Mouse (Mus musculus) heart, embryonic 14.5 days (tissue): ENCODE measurements around the gene 1700003E16Rik. TPM values are rescaled to one million over a fixed set of nuclear protein-coding genes. Genes with fewer than 3 reads are reported as not detected.
A peak's percentile ranks its signal among the peaks of the same experiment; 100 is the strongest.

ENCODE experiments used
- ATAC-seq: fragments of 200-750 bp; cut with Nextera tagmentation; 2 replicates; pipeline ENCODE4 v1.8.0; 2017; ENCODE audit warnings: low read depth, moderate TSS enrichment; ENCODE audit not compliant: insufficient number of reproducible peaks, insufficient read depth, low FRiP score
- H3K27ac ChIP-seq, 2 experiments: fragments of 200-500 bp in 1 of 2; fragments of 300-500 bp in 1 of 2; sonication (generic) in 1 of 2; replicated peaks in 1 of 2; 2 replicates each; pipeline ENCODE4 v1.5.1; 2012 to 2014; ENCODE audit warnings: low read depth in 2 of 2, low read length in 2 of 2, control low read depth in 1 of 2, mild to moderate bottlenecking in 1 of 2, mixed read lengths in 1 of 2; ENCODE audit not compliant: control insufficient read depth in 1 of 2, insufficient read depth in 1 of 2
- H3K27me3 ChIP-seq: fragments of 300-500 bp; sonication (generic); 2 replicates; pipeline ENCODE4 v1.6.1; 2014; ENCODE audit warnings: mild to moderate bottlenecking, low read length, control low read depth; ENCODE audit not compliant: control insufficient read depth, insufficient read depth
- H3K36me3 ChIP-seq: fragments of 300-500 bp; sonication (generic); 2 replicates; pipeline ENCODE4 v1.6.1; 2014; ENCODE audit warnings: mild to moderate bottlenecking, control low read depth, low read length, mixed read lengths; ENCODE audit not compliant: control insufficient read depth, insufficient read depth
- H3K4me1 ChIP-seq, 2 experiments: fragments of 200-500 bp in 1 of 2; fragments of 300-500 bp in 1 of 2; sonication (generic) in 1 of 2; 2 replicates each; pipeline ENCODE4 v1.6.1; 2012 to 2014; ENCODE audit warnings: low read length in 2 of 2, control low read depth in 1 of 2, mixed read lengths in 1 of 2; ENCODE audit not compliant: control insufficient read depth in 2 of 2, insufficient read depth in 2 of 2
- H3K4me2 ChIP-seq: fragments of 300-500 bp; sonication (generic); 2 replicates; pipeline ENCODE4 v1.6.1; 2014; ENCODE audit warnings: mild to moderate bottlenecking, low read length
- H3K4me3 ChIP-seq, 2 experiments: fragments of 200-500 bp in 1 of 2; fragments of 300-500 bp in 1 of 2; sonication (generic) in 1 of 2; 2 replicates each; pipeline ENCODE4 v1.5.1; 2012 to 2014; ENCODE audit warnings: low read length in 2 of 2, mild to moderate bottlenecking in 2 of 2, control low read depth in 1 of 2, low read depth in 1 of 2, moderate library complexity in 1 of 2; ENCODE audit not compliant: control insufficient read depth in 1 of 2, insufficient read depth in 1 of 2
- H3K9ac ChIP-seq: fragments of 300-500 bp; sonication (generic); 2 replicates; pipeline ENCODE4 v1.6.1; 2014; ENCODE audit warnings: mild to moderate bottlenecking, low read length
- H3K9me3 ChIP-seq: fragments of 300-500 bp; sonication (generic); 2 replicates; pipeline ENCODE4 v1.6.1; 2016; ENCODE audit warnings: low read length, control low read depth; ENCODE audit not compliant: control insufficient read depth
- WGBS: fragments of 180-500 bp; shearing (Covaris S2); extraction: QIAGEN DNeasy Blood & Tissue Kit; methylation state at CpG from one replicate; pipeline ENCODE4 v1.1.7; 2014; 5-methylcytosine and 5-hydroxymethylcytosine counted together
- polyA plus RNA-seq: library from polyadenylated mRNA; unstranded; fragments of >200 nt; fragmentation: Nextera tagmentation; extraction: Ambion mirVana; gene quantifications from 2 replicates; pipeline ENCODE4 v1.2.1, GENCODE M21; 2014

The 1700003E16Rik gene
- 0.31 and 0.43 TPM in 2 replicates for polyA plus RNA-seq

GRCm38 (mm10) chr6:83156259-83156684, at the start of gene 1700003E16Rik, which contains the start of gene Wdr54:
Gene 1700003E16Rik (plus strand): TSS chr6:83156404.
Gene Wdr54 (minus strand): TSS chr6:83156397.
- Histone ChIP-seq H3K9ac (peak within 1 kb of the TSS; percentile 70), H3K4me1 (peaks cover 5% of the 10 kb centered on the region in 2 experiments; a peak in 2 of 4 replicates), H3K27ac (no peak within 1 kb of the TSS), H3K4me3 (peak within 1 kb of the TSS; percentile 51 to 60), H3K27me3 (peaks cover 15% of the 10 kb centered on the region), H3K9me3 (no peaks in the 10 kb centered on the region), H3K36me3 (peaks cover 15% of the 10 kb centered on the region), H3K4me2 (peak within 1 kb of the TSS; percentile 90)
- peak; percentile 63; the same call in 1 of the 2 replicates for ATAC-seq
- WGBS, result 3% methylated on average over 32 of the region's 32 CpGs

GRCm38 (mm10) chr6:83107566-83108400, 48.4 kb upstream of the 1700003E16Rik start:
- Histone ChIP-seq H3K27me3 (no peaks in the 10 kb centered on the region), H3K4me2 (peak overlapping the region; percentile 80), H3K4me3 (peak overlapping the region in 1 of 2 experiments; percentile 63; a peak in 2 of 4 replicates), H3K9ac (peak overlapping the region; percentile 81), H3K27ac (no peak overlapping the region), H3K4me1 (peaks cover 13 to 32% of the 10 kb centered on the region in 2 experiments), H3K9me3 (no peaks in the 10 kb centered on the region), H3K36me3 (peaks cover 29% of the 10 kb centered on the region)
- no peak for ATAC-seq
- WGBS, result 39% methylated on average over 13 of the region's 13 CpGs

GRCm38 (mm10) chr6:83108762-83109668, 47.2 kb upstream of the 1700003E16Rik start, which contains the start of gene Mrpl53:
Gene Mrpl53 (plus strand): TSS chr6:83109040.
- peak within 1 kb of the TSS; percentile 81 for H3K9ac ChIP-seq
- under 1% methylated on average over 76 of the region's 76 CpGs for WGBS
- H3K4me1 ChIP-seq, result peaks cover 8 to 24% of the 10 kb centered on the region in 2 experiments
- H3K27me3 ChIP-seq, result no peaks in the 10 kb centered on the region
- H3K4me3 ChIP-seq, result peak within 1 kb of the TSS; percentile 63 to 73
- H3K9me3 ChIP-seq, result no peaks in the 10 kb centered on the region
- H3K4me2 ChIP-seq, result peak within 1 kb of the TSS; percentile 80
- H3K36me3 ChIP-seq, result peaks cover 26% of the 10 kb centered on the region
- peak; percentile 71 for ATAC-seq
- H3K27ac ChIP-seq, result peak within 1 kb of the TSS; percentile 65 to 85

GRCm38 (mm10) chr6:83111510-83112136, 44.6 kb upstream of the 1700003E16Rik start:
- H3K4me3 ChIP-seq, result no peak overlapping the region
- H3K4me1 ChIP-seq, result peaks cover 8 to 36% of the 10 kb centered on the region in 2 experiments
- H3K4me2 ChIP-seq, result peak overlapping the region; percentile 17; the same call in 1 of the 2 replicates
- 62% methylated on average over 4 of the region's 4 CpGs for WGBS
- H3K27ac ChIP-seq, result peak overlapping the region in 1 of 2 experiments; percentile 34; a peak in 1 of 4 replicates
- H3K27me3 ChIP-seq, result no peaks in the 10 kb centered on the region
- peak overlapping the region; percentile 39; the same call in 1 of the 2 replicates for H3K9ac ChIP-seq
- no peak for ATAC-seq
- H3K9me3 ChIP-seq, result no peaks in the 10 kb centered on the region
- peaks cover 24% of the 10 kb centered on the region for H3K36me3 ChIP-seq

- Histone ChIP-seq H3K27ac (peak within 1 kb of the TSS; percentile 53 to 70), H3K4me3 (peak within 1 kb of the TSS; percentile 59 to 64), H3K4me1 (peaks cover 9 to 28% of the 10 kb centered on the region in 2 experiments), H3K4me2 (peak within 1 kb of the TSS; percentile 85), H3K36me3 (peaks cover 49% of the 10 kb centered on the region), H3K9me3 (no peaks in the 10 kb centered on the region), H3K27me3 (no peaks in the 10 kb centered on the region), H3K9ac (peak within 1 kb of the TSS; percentile 84)
- WGBS, result 1% methylated on average over 43 of the region's 58 CpGs
- ATAC-seq, result peak; percentile 87
Observed at GRCm38 (mm10) chr6:83115011-83115671, 41.1 kb upstream of the 1700003E16Rik start, which contains the start of gene Mogs. Gene Mogs (plus strand): TSS chr6:83115496.

- no peaks in the 10 kb centered on the region for H3K9me3 ChIP-seq
- peaks cover 14 to 34% of the 10 kb centered on the region in 2 experiments for H3K4me1 ChIP-seq
- peak overlapping the region; percentile 85 for H3K4me2 ChIP-seq
- H3K4me3 ChIP-seq, result peak overlapping the region; percentile 59 to 64
- H3K36me3 ChIP-seq, result peaks cover 43% of the 10 kb centered on the region
- H3K27me3 ChIP-seq, result no peaks in the 10 kb centered on the region
- ATAC-seq, result peak; percentile 51; the same call in 1 of the 2 replicates
- H3K27ac ChIP-seq, result peak overlapping the region in 1 of 2 experiments; percentile 70; a peak in 2 of 4 replicates
- peak overlapping the region; percentile 84 for H3K9ac ChIP-seq
- 2% methylated on average over 47 of the region's 48 CpGs for WGBS
Observed at GRCm38 (mm10) chr6:83115682-83116372, 40.4 kb upstream of the 1700003E16Rik start.
